Mouse (Mus musculus) heart, adult 10 weeks (tissue): ENCODE data around the gene Abhd17c. TPM values are rescaled to one million over a fixed set of nuclear protein-coding genes. Genes with fewer than 3 reads are reported as not detected.

Experiments used
- polyA plus RNA-seq: library from polyadenylated mRNA; stranded (reverse); fragments of 350-450 nt; fragmentation: Illumina TruSeq; extraction: RNeasy Lipid Tissue Mini Kit (QIAGEN cat#74804); gene quantifications from one replicate; pipeline ENCODE4 v1.2.3, GENCODE M21; 2014; ENCODE audit warnings: low read depth, low replicate concordance

The Abhd17c gene
- polyA plus RNA-seq, result 27.3 TPM

DNA sequence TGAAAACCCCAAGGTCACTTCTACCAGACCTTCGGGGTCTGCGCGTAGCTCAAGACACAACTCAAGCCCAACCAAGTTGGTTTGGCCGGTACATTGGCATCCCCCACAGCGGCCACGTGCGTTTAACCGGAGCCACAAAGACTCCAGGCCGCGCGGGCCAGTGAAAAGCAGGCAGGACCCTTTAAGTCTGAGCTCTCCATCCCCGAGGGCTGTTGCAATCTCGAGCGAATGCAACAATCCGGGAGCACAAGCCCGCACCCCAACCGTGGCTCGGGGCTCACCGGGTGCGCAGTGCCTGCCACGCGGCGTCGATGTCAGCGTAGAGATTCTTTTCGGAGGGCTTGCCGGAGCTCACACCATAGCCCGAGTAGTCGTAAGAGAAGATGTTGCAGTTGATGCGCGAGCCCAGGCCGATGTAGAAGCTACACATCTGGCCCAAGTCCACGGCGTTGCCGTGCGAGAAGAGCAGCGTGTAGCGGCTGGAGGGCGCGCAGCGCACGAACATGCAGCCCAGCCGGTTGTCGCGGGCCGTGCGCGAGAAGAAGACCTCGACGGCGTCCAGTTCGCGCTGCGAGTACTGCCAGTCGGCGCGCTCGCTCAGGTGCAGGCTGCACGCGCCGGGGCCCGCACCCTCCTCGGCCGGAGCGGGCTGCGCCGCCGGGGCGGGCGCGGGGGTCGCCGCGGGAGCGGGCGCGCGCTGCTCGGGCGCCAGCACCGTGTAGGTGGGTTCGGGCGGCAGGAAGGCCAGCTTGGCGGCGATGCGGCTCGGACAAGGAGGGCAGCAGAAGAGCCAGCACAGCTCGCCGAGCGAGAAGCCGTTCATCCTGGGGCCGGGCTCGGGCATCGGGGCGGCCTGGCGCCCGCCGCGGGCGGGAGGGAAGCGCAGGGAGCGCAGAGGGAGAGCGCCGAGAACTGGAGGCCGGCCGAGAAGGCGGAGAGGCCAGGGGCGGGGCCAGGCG, at the start of gene Abhd17c:
Gene Abhd17c, minus strand, starts transcription at position 893 of the 959 bp plus-strand sequence.

DNA sequence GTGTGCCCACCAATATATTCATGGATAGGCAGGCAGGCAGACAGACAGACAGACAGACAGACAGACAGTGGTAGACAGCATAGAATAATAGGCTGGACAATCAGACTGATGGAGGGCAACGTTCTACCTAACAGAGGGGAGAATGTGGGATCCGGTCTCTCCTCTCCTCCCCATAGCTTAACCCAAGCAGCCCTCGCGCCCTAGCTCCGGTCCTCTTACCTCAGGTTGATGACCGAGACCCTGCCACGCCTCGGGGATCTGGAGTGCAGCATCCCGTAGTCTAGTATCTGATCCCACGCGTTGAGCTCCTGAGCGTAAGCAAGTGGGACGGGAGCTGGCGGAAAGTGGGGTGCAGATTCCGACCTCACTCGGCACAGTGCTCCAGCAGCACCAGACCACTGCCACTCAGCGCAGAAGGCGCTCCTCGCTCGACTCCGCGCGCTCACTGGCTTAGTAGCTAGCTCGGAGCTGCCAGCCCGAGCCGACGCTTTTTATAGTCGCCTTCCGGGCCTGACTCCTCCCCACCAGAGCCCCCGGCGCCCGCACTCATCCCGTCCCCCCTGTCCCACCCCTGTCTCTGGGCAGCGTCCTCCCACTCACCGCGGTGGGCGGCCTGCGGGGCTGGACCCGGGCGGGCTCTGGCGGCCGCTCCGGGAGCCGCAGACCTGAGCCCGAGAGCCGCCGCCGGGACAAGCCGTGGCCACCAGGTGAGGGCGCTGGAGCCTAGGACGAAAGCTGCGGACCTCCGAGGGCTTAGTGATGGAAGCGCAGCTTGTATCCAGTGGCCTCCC, 65.5 kb downstream of the Abhd17c start, which contains the start of gene Cemip:
Gene Cemip, minus strand, starts transcription at position 464 of the 791 bp plus-strand sequence.

Other genes starting within 250 kb of the Abhd17c start
- gene Cemip, start 65.4 kb downstream of the Abhd17c start, polyA plus RNA-seq, result 0.10 TPM